Mouse (Mus musculus) small intestine, adult 2 months (tissue): ENCODE results near the gene Ncbp2.
"Not testable (repeated sequence)": the region's sequence is repeated elsewhere in the genome, so short reads cannot be mapped to it uniquely, and the experiment has no call there.

Experiments used
- CTCF ChIP-seq: fragments of 200-500 bp; IDR thresholded peaks from 2 replicates; pipeline ENCODE4 v1.5.1; 2012; ENCODE audit warnings: low read depth, mild to moderate bottlenecking, control low read depth, inconsistent platforms, low read length, moderate library complexity, mixed read lengths; ENCODE audit not compliant: insufficient replicate concordance, insufficient read length; ENCODE audit errors: extremely low read depth
- POLR2A ChIP-seq: fragments of 200-500 bp; IDR thresholded peaks from 2 replicates; pipeline ENCODE4 v1.6.1; 2012; ENCODE audit warnings: low read depth, mild to moderate bottlenecking, control low read depth, inconsistent platforms, low read length, moderate library complexity

- TF ChIP-seq POLR2A, CTCF: not testable (repeated sequence)
Observed at GRCm38 (mm10) chr16:31945986-31946385, 2.3 kb upstream of the Ncbp2 start.
